Mouse (Mus musculus): ENCODE results near the gene Dapk3. TPM values are rescaled to one million over a fixed set of nuclear protein-coding genes. Genes with fewer than 3 reads are reported as not detected.

The Dapk3 gene
- polyA plus RNA-seq, 1 experiment = 76.8 TPM

- DNase-seq (ENCODE audit: extremely low spot score in 1 of 2, low spot score in 1 of 2) = peak; percentile 91 to 97
Measured at GRCm38 (mm10) chr10:81232580-81233225, 49.9 kb downstream of the Dapk3 start, which contains the start of gene Zfr2. Gene Zfr2 (plus strand): TSS chr10:81233155.

DNA sequence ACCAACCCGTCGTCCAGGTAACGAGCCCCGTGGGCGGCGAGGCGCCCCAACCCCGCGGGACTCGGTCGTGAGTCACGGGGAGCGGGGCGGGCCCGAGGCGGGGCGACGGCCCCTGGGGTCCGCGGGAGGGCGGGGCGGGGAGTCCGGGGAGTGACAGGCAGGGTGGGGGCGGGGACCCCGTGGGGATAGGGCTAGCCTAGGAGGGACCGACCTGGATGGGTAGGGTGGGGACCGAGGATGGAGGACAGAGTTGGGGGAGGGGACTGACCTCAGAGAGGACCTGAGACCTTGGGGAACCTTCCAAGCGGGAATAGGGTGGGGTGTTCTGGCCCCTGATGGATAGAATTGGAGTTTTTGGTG is 50.4 kb downstream of the Dapk3 start:
- no peak for DNase-seq (ENCODE audit: extremely low spot score in 1 of 2, low spot score in 1 of 2)

DNA sequence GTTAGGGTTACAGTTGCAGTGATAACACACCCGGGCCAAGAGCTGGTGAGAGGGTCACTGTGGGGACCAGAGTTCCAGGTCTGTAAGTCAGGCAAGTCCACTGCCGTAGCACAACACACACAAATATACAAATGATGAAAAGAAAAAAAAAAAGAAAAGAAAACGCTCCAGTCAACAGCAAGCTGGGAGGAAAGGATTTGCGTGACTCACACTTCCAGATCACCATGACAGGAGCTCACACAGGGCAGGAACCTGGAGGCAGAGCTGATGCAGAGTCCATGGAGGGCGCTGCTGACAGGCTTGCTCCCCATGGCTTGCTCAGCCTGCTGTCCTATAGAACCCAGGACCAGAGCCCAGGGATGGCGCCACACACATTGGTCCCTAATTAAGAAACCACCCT is 51.4 kb downstream of the Dapk3 start:
- no peak for DNase-seq (ENCODE audit: extremely low spot score in 1 of 2, low spot score in 1 of 2)

- no peak for DNase-seq (ENCODE audit: extremely low spot score in 1 of 2, low spot score in 1 of 2)
Measured at GRCm38 (mm10) chr10:81236471-81237268, 53.9 kb downstream of the Dapk3 start.

DNA sequence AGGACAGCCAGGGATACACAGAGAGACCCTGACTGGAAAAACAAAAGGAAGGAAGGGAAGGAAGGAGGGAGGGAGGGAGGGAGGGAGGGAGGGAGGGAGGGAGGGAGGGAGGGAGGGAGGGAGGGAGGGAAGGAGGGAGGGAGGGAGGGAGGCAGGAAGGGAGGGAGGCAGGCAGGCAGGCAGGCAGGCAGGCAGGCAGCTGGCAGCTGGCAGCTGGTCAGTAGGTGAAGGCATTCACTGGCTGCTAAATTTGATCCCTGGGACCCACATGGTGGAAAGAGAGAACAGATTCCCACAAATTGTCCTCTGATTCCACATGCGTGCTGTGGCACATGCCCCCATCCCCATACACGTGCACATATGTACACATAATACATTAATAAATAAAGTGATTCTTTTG is 55.8 kb downstream of the Dapk3 start:
- DNase-seq (ENCODE audit: extremely low spot score in 1 of 2, low spot score in 1 of 2) = no peak

DNA sequence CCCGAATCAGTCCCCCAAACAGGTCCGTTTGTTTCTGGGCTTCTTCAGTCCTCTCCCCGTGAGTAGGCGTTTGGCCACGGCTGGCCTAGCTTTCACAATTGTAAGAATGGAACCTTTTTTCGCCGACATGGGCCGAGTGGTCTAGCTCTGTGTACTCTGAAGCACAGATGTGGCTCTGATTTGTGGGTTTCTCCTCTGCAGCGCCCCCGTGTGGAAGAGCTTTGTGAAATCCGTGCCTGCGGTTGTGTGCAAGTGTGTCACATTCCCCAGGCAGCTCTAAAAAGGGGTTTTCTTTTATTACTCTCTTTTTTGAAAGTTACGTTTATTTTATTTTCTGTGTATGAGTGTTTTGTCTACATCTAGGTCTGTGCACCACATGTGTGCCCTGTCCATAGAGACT is 58.1 kb downstream of the Dapk3 start:
- DNase-seq (ENCODE audit: extremely low spot score in 1 of 2, low spot score in 1 of 2) = peak in 1 of 2 experiments; percentile 81

DNA sequence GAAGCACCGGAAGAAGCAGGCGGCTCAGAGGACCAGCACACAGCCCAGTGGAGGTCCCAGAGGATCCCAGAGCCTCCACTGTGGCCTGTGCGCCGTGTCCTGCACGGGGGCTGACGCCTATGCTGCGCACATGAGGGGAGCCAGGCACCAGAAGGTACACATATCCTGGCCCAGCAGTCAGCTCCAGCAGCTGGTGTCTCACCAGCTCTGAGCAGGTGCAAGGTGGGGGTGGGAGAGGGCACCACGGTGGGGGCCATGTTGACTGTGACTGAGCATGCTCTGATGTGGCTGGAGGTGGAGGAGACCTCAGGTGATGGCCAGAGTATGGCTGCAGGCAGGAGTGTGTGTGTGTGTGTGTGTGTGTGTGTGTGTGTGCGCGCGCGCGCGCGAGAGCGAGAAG is 59.2 kb downstream of the Dapk3 start:
- DNase-seq (ENCODE audit: extremely low spot score in 1 of 2, low spot score in 1 of 2) = no peak

Other genes with a start within 250 kb of the Dapk3 start
- gene Gng7, start 168.1 kb upstream of the Dapk3 start, polyA plus RNA-seq (2012; rRNA removed) = 80.8 and 101 TPM in 2 replicates
- 79.6 and 82.1 TPM in 2 replicates for gene Diras1, start 157.3 kb upstream of the Dapk3 start, polyA plus RNA-seq (2012; rRNA removed)
- 67.1 and 70.1 TPM in 2 replicates for gene Slc39a3, start 145.6 kb upstream of the Dapk3 start, polyA plus RNA-seq (2012; rRNA removed)
- gene Sgta, start 122.8 kb upstream of the Dapk3 start, polyA plus RNA-seq (2012; rRNA removed) = 207 and 208 TPM in 2 replicates
- 60.8 and 63.1 TPM in 2 replicates for gene Thop1, start 113.0 kb upstream of the Dapk3 start, polyA plus RNA-seq (2012; rRNA removed)
- gene Creb3l3, start 84.1 kb upstream of the Dapk3 start, polyA plus RNA-seq (2012; rRNA removed) = 0.44 and 0.63 TPM in 2 replicates
- 189 and 202 TPM in 2 replicates for gene Map2k2, start 77.1 kb upstream of the Dapk3 start, polyA plus RNA-seq (2012; rRNA removed)
- 45.1 and 46.0 TPM in 2 replicates for gene Zbtb7a, start 47.8 kb upstream of the Dapk3 start, polyA plus RNA-seq (2012; rRNA removed)
- 25.7 and 27.4 TPM in 2 replicates for gene Pias4, start 15.1 kb upstream of the Dapk3 start, polyA plus RNA-seq (2012; rRNA removed)
- gene Eef2, start 6.4 kb upstream of the Dapk3 start, polyA plus RNA-seq (2012; rRNA removed) = 1,035 and 1,113 TPM in 2 replicates
- gene 4930442H23Rik, start 844 bp downstream of the Dapk3 start, polyA plus RNA-seq (2012; rRNA removed) = not detected in 2 replicates
- 0.18 and 0.23 TPM in 2 replicates for gene Nmrk2, start 19.0 kb downstream of the Dapk3 start, polyA plus RNA-seq (2012; rRNA removed)
- 164 and 168 TPM in 2 replicates for gene Atcay, start 47.8 kb downstream of the Dapk3 start, polyA plus RNA-seq (2012; rRNA removed)
- 89.1 and 95.9 TPM in 2 replicates for gene Zfr2, start 50.1 kb downstream of the Dapk3 start, polyA plus RNA-seq (2012; rRNA removed)
- gene Matk, start 69.9 kb downstream of the Dapk3 start, polyA plus RNA-seq (2012; rRNA removed) = 365 and 385 TPM in 2 replicates
- 51.7 and 57.4 TPM in 2 replicates for gene Mrpl54, start 83.9 kb downstream of the Dapk3 start, polyA plus RNA-seq (2012; rRNA removed)
- gene Apba3, start 84.0 kb downstream of the Dapk3 start, polyA plus RNA-seq (2012; rRNA removed) = 46.9 and 49.1 TPM in 2 replicates
- 0.34 and 0.46 TPM in 2 replicates for gene Tjp3, start 108.6 kb downstream of the Dapk3 start, polyA plus RNA-seq (2012; rRNA removed)
- 326 and 360 TPM in 2 replicates for gene Pip5k1c, start 110.0 kb downstream of the Dapk3 start, polyA plus RNA-seq (2012; rRNA removed)
- gene Cactin, start 138.1 kb downstream of the Dapk3 start, polyA plus RNA-seq (2012; rRNA removed) = 31.5 and 31.9 TPM in 2 replicates
- gene Tbxa2r, start 145.7 kb downstream of the Dapk3 start, polyA plus RNA-seq (2012; rRNA removed) = 2.3 and 3.3 TPM in 2 replicates
- gene Gipc3, start 160.3 kb downstream of the Dapk3 start, polyA plus RNA-seq (2012; rRNA removed) = 0.96 and 1.1 TPM in 2 replicates
- gene Hmg20b, start 167.5 kb downstream of the Dapk3 start, polyA plus RNA-seq (2012; rRNA removed) = 36.3 and 40.8 TPM in 2 replicates
- 27.5 and 29.5 TPM in 2 replicates for gene Mfsd12, start 174.5 kb downstream of the Dapk3 start, polyA plus RNA-seq (2012; rRNA removed)
- 0.67 and 0.68 TPM in 2 replicates for gene 4930404N11Rik, start 182.8 kb downstream of the Dapk3 start, polyA plus RNA-seq (2012; rRNA removed)
- gene Fzr1, start 195.5 kb downstream of the Dapk3 start, polyA plus RNA-seq (2012; rRNA removed) = 66.9 and 71.6 TPM in 2 replicates
- 92.2 and 105 TPM in 2 replicates for gene Dohh, start 201.4 kb downstream of the Dapk3 start, polyA plus RNA-seq (2012; rRNA removed)
- gene Gm48551, start 201.5 kb downstream of the Dapk3 start, polyA plus RNA-seq (2012; rRNA removed) = 6.9 and 8.9 TPM in 2 replicates
- 7.4 and 10.1 TPM in 2 replicates for gene Gm48552, start 206.0 kb downstream of the Dapk3 start, polyA plus RNA-seq (2012; rRNA removed)
- 3.6 and 4.5 TPM in 2 replicates for gene Smim24, start 210.0 kb downstream of the Dapk3 start, polyA plus RNA-seq (2012; rRNA removed)